Mouse (Mus musculus) lung, postnatal 0 days (tissue): ENCODE results near the gene Prkrip1. TPM values are rescaled to one million over a fixed set of nuclear protein-coding genes. Genes with fewer than 3 reads are reported as not detected.

Source experiments
- ATAC-seq: fragments of 200-750 bp; cut with Nextera tagmentation; 2 replicates; pipeline ENCODE4 v1.8.0; 2017; ENCODE audit warnings: moderate library complexity
- DNase-seq: peaks from one replicate; pipeline ENCODE4 v3.0.0-alpha.2; 2016; ENCODE audit warnings: low spot score
- H3K27ac ChIP-seq: fragments of 300-500 bp; sonication (generic); 2 replicates; pipeline ENCODE4 v1.5.1; 2014; ENCODE audit warnings: antibody characterized with exemption, mild to moderate bottlenecking, low read length, mixed read lengths
- H3K27me3 ChIP-seq: fragments of 300-500 bp; sonication (generic); replicated peaks from 2 replicates; pipeline ENCODE4 v1.6.1; 2014; ENCODE audit warnings: low read length, mixed read lengths; ENCODE audit not compliant: insufficient read depth
- H3K36me3 ChIP-seq: fragments of 300-500 bp; sonication (generic); 2 replicates; pipeline ENCODE4 v1.6.1; 2014; ENCODE audit warnings: low read length, mixed read lengths; ENCODE audit not compliant: insufficient read depth
- H3K4me1 ChIP-seq: fragments of 300-500 bp; sonication (generic); 2 replicates; pipeline ENCODE4 v1.6.1; 2014; ENCODE audit warnings: antibody characterized with exemption, low read depth, low read length, mixed read lengths; ENCODE audit not compliant: insufficient read depth
- H3K4me2 ChIP-seq: fragments of 300-500 bp; sonication (generic); replicated peaks from 2 replicates; pipeline ENCODE4 v1.6.1; 2014; ENCODE audit warnings: low read depth, mild to moderate bottlenecking, low read length, moderate library complexity, mixed read lengths
- H3K4me3 ChIP-seq: fragments of 300-500 bp; sonication (generic); 2 replicates; pipeline ENCODE4 v1.5.1; 2014; ENCODE audit warnings: low read depth, low read length
- H3K9ac ChIP-seq: fragments of 300-500 bp; sonication (generic); replicated peaks from 2 replicates; pipeline ENCODE4 v1.6.1; 2014; ENCODE audit warnings: low read depth, mild to moderate bottlenecking
- H3K9me3 ChIP-seq: fragments of 300-500 bp; sonication (generic); 2 replicates; pipeline ENCODE4 v1.6.1; 2016; ENCODE audit warnings: low read length, mixed read lengths
- CTCF ChIP-seq: IDR thresholded peaks from 2 replicates; pipeline ENCODE4 v1.5.1; 2016; ENCODE audit warnings: antibody characterized with exemption, mild to moderate bottlenecking
- EP300 ChIP-seq: IDR thresholded peaks from 2 replicates; pipeline ENCODE4 v1.6.1; 2016; ENCODE audit warnings: antibody characterized with exemption, mild to moderate bottlenecking, control low read depth
- WGBS: fragments of 180-500 bp; shearing (Covaris S2); extraction: QIAGEN DNeasy Blood & Tissue Kit; methylation state at CpG from one replicate; pipeline ENCODE4 v1.1.7; 2014; 5-methylcytosine and 5-hydroxymethylcytosine counted together
- polyA plus RNA-seq: library from polyadenylated mRNA; unstranded; fragments of >200 nt; fragmentation: Nextera tagmentation; extraction: Ambion mirVana; gene quantifications from 2 replicates; pipeline ENCODE4 v1.2.1, GENCODE M21; 2015

The Prkrip1 gene
- 32.9 and 37.7 TPM in 2 replicates for polyA plus RNA-seq

DNA sequence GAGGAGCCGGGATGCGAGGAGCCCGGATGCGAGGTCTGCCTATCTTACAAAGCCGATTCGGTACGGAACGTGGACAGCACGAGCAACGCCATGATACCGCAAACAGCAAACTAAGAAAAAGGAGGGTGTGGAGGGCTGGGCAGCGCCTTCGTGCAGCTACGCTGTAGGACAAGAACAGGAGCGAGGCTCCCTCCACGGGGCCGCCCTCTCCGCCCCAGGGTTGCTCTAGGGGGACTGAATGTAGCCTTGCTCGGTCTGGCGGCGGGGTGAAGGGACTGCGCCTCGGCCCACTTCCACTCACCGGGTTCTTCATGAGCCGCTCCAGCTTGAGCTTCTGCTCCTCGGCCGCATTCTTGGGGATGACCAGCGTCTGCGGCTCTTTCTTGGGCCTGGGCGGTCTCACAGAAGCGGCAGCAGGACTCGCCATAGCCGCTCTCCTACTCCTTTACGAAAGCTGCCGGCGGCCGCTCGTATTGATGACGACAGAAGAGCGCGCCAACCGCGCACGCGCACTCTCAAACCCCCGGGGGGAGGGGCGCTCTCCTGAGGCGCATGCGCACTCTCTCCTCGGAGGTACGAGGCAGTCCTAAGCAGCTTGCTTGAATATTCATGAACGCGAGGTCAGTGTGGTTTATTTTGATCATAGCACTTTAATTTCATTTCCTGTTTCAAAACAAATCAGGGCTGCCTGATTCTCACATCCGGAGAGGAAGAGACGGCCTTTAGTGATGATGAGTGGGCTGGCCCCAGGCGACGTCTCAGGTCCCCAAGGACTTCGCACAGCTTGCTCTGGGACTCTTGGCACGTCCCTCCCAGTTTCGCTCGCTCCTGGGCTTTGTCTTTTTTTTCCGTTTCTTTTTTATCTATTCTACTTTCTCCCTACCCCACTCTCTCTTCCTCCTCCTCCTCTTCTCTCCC is at the start of gene Prkrip1:
Gene Prkrip1, minus strand, starts transcription at position 490 of the 918 bp plus-strand sequence.
- Histone ChIP-seq H3K27ac (peak within 1 kb of the TSS; percentile 85), H3K27me3 (no peaks in the 10 kb centered on the region), H3K4me3 (peak within 1 kb of the TSS; percentile 92), H3K4me2 (peak within 1 kb of the TSS; percentile 82), H3K36me3 (peaks cover 17% of the 10 kb centered on the region; the same call in 1 of the 2 replicates), H3K4me1 (no peaks in the 10 kb centered on the region), H3K9me3 (0 out of 2 replicates have a peak, but pooled peaks cover 2% of the 10 kb centered on the region), H3K9ac (peak within 1 kb of the TSS; percentile 91)
- ATAC-seq (peak; percentile 92), DNase-seq (peak; percentile 97)
- under 1% methylated on average over 57 of the region's 62 CpGs for WGBS
- no peak for TF ChIP-seq EP300
- no peak for TF ChIP-seq CTCF

GRCm38 (mm10) chr5:136248441-136248840 is 49.7 kb upstream of the Prkrip1 start:
- DNase-seq (no peak), ATAC-seq (no peak)
- WGBS: 66% methylated on average over 6 of the region's 6 CpGs
- Histone ChIP-seq H3K36me3 (no peaks in the 10 kb centered on the region), H3K27ac (no peak overlapping the region), H3K27me3 (no peaks in the 10 kb centered on the region), H3K9me3 (no peaks in the 10 kb centered on the region), H3K4me3 (no peak overlapping the region), H3K4me2 (no peak overlapping the region), H3K9ac (no peak overlapping the region), H3K4me1 (peaks cover 7% of the 10 kb centered on the region)
- no peak for TF ChIP-seq EP300

- Histone ChIP-seq H3K4me1 (peaks cover 7% of the 10 kb centered on the region), H3K27ac (0 out of 2 replicates have a peak within 1 kb of the TSS, but pooled peaks have one; percentile 68), H3K9me3 (no peaks in the 10 kb centered on the region), H3K9ac (no peak within 1 kb of the TSS), H3K27me3 (no peaks in the 10 kb centered on the region), H3K36me3 (no peaks in the 10 kb centered on the region), H3K4me2 (peak within 1 kb of the TSS; percentile 94), H3K4me3 (peak within 1 kb of the TSS; percentile 65)
- TF ChIP-seq EP300: no peak
- no peak for TF ChIP-seq CTCF
- 80% methylated on average over 2 of the region's 2 CpGs for WGBS
- DNase-seq: peak; percentile 23
- ATAC-seq: no peak
These were observed 47.7 kb upstream of the Prkrip1 start, which contains the start of gene Sh2b2 for GRCm38 (mm10) chr5:136246452-136246838. Sh2b2 (minus strand) TSS chr5:136246556.

DNA sequence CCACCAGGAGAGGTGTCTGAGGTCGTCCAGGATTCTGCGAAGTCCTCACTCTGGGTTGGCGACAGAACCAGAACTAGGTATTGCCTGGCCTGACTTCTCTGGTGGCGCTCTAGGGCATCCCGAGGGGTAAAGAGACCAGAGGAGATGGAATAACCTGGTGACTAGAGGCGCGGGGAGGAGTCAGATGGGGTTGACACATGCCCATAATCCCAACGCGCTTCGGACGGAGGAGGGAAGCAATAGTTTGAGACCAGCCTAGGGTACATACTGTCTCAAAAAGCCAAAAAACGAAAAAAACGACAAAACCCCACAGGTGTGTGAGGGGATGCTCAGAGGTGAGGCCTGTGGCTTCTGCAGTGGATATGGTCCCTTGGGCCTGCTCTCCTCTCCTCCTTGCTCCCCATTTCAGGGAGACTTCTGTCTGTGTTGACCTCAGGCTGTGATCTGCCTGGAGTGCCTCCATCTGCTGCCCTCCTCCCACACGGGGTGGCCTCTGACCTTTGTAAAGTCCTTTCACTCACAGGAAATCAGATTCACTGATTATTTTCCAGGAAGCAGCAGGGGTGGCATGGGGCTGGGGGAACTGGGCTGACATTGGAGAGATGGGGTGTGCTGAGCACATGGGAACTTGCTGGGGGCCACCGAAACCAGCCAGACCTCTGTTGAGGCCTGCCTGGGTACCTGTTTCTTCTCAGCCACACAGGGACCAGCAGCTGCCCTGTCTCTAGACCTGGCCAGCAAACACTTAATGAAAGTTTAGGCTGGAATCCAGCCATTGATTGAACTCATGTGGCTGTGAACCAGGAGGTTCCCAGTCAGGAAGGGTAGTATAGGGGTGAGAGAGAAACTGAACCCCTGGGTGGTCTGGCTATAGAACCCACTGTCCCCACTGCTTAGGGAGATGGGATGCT is 47.0 kb upstream of the Prkrip1 start:
- no peaks in the 10 kb centered on the region for H3K36me3 ChIP-seq
- peaks cover 7% of the 10 kb centered on the region for H3K4me1 ChIP-seq
- H3K4me3 ChIP-seq: peak overlapping the region; percentile 65
- no peak overlapping the region for H3K9ac ChIP-seq
- peak overlapping the region; percentile 94 for H3K4me2 ChIP-seq
- 16% methylated on average over 15 of the region's 15 CpGs for WGBS
- peak; percentile 5 for ATAC-seq
- no peak for DNase-seq
- H3K27me3 ChIP-seq: no peaks in the 10 kb centered on the region
- no peaks in the 10 kb centered on the region for H3K9me3 ChIP-seq
- 0 out of 2 replicates have a peak overlapping the region, but pooled peaks have one; percentile 68 for H3K27ac ChIP-seq
- TF ChIP-seq CTCF (no peak), EP300 (no peak)

GRCm38 (mm10) chr5:136244762-136245540 is 46.2 kb upstream of the Prkrip1 start:
- Histone ChIP-seq H3K36me3 (no peaks in the 10 kb centered on the region), H3K4me1 (peaks cover 7% of the 10 kb centered on the region), H3K27ac (peak overlapping the region; percentile 68; the same call in 1 of the 2 replicates), H3K9ac (peak overlapping the region; percentile 34), H3K4me3 (peak overlapping the region; percentile 65), H3K4me2 (peak overlapping the region; percentile 94), H3K9me3 (no peaks in the 10 kb centered on the region), H3K27me3 (no peaks in the 10 kb centered on the region)
- peak; percentile 24; the same call in 1 of the 2 replicates for TF ChIP-seq CTCF
- TF ChIP-seq EP300: peak; percentile 10; the same call in 1 of the 2 replicates
- WGBS: under 1% methylated on average over 44 of the region's 57 CpGs
- ATAC-seq: peak; percentile 88
- DNase-seq: peak; percentile 87
